Mouse (Mus musculus): ENCODE measurements around the gene Dntt.

DNA sequence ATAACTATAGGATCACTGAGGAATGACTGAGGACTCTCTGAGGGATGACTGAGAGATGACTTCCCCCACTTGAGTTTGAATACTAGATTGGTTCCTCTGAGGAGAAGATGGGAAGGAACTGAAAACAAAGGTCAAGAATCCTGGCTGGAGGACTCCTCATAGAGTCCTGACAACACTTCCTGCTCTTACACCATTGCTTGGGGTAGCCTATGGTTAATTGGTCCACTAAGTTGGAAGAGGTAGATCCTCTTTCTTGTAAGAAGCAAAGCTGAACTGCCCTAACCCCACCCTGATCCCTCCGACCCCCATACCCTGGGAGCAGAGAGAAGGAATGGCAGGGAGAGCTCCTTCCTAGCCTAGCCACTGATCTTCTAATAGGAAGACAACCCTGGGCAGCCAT is 22.6 kb downstream of the Dntt start:
- TF ChIP-seq HCFC1 (IDR thresholded peaks at IDR 0.05; ENCODE audit: borderline replicate concordance, insufficient read depth, low read length): no peak
- no peak for TF ChIP-seq ZC3H11A (IDR thresholded peaks at IDR 0.05; ENCODE audit: borderline replicate concordance, low read depth, low read length)
- TF ChIP-seq ZNF384 (IDR thresholded peaks at IDR 0.05; ENCODE audit: low read depth, low read length): no peak
- no peak for TF ChIP-seq CHD2 (IDR thresholded peaks at IDR 0.05; ENCODE audit: low read depth, low read length)
- TF ChIP-seq MAFK (IDR thresholded peaks at IDR 0.05; ENCODE audit: insufficient read depth, low read depth, low read length): no peak
